In the genomic region with DNA sequence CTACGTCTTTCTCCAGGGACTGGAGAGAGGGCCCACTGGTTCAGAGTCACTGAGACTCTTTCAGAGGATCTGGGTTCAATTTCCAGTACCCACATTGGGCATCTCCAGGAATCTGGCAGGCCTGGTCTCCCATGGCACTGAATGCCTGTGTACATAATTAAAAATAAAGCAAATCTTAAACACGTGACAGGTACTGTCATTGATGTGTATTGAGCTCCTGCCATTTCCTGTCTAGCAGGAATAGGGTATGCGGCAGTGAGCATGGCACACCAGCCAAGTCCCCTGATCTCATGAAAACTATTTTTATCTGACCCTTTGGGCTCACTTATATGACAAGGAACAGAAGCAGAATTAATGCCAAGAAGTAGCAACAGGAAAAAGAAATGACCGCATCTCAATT, we compare ENCODE assay signal across 26 mouse cellular contexts.
DNase-seq lines count a peak whose midpoint lies in the region; ATAC-seq lines count a peak whose summit lies in the region.
"Had no signal": no experiment of that assay in that cellular context is flagged by ENCODE, and none has a peak within 500 bp of the region (broad histone marks: within the 10 kb centered on the region; RNA-seq: fewer than 3 reads in every experiment).

No protein-coding gene starts in this region.

- ATAC-seq in heart, embryonic 16.5 days (replicated peaks; ENCODE audit: extremely low read depth, insufficient read depth, low FRiP score), result peak; percentile 58; the same call in 1 of the 2 replicates
- no peak for ATAC-seq in heart, embryonic 11.5 days (replicated peaks; ENCODE audit: insufficient number of reproducible peaks, low FRiP score, low TSS enrichment)
- ATAC-seq: forebrain, embryonic 13.5 days; inflammation-experienced regulatory T-cells, adult 6 months; midbrain, embryonic 16.5 days; Patski had no signal

- no peak overlapping the region for H3K4me3 ChIP-seq in heart, embryonic 10.5 days
- H3K4me3 ChIP-seq in heart, embryonic 16.5 days (ENCODE audit: low read length), result no peak overlapping the region
- H3K4me3 ChIP-seq in heart, embryonic 11.5 days (ENCODE audit: low read depth, low read length), result no peak overlapping the region
- H3K4me3 ChIP-seq: forebrain, embryonic 13.5 days; liver, embryonic 15.5 days had no signal

- H3K9me3 ChIP-seq in heart, embryonic 10.5 days, result no peaks in the 10 kb centered on the region
- H3K9me3 ChIP-seq in heart, embryonic 16.5 days (replicated peaks; ENCODE audit: control insufficient read depth, low read length), result peaks cover 2% of the 10 kb centered on the region; the same call in 1 of the 2 replicates
- H3K9me3 ChIP-seq in heart, embryonic 11.5 days (replicated peaks; ENCODE audit: control insufficient read depth, low read length), result no peaks in the 10 kb centered on the region
- H3K9me3 ChIP-seq: liver, embryonic 15.5 days had no signal

- H3K4me1 ChIP-seq in heart, embryonic 10.5 days, result no peaks in the 10 kb centered on the region
- H3K4me1 ChIP-seq in heart, embryonic 16.5 days (ENCODE audit: control insufficient read depth, insufficient read depth, low read length), result peaks cover 7% of the 10 kb centered on the region
- H3K4me1 ChIP-seq in heart, embryonic 11.5 days (ENCODE audit: control insufficient read depth, insufficient read depth, low read length), result no peaks in the 10 kb centered on the region

- H3K4me2 ChIP-seq in heart, embryonic 16.5 days (ENCODE audit: low read depth, low read length), result no peak overlapping the region
- H3K4me2 ChIP-seq in heart, embryonic 11.5 days, result no peak overlapping the region
- H3K4me2 ChIP-seq: forebrain, embryonic 13.5 days; hindbrain, embryonic 14.5 days; liver, embryonic 15.5 days; lung, embryonic 14.5 days had no signal

- H3K9ac ChIP-seq in heart, embryonic 16.5 days (ENCODE audit: low read length), result no peak overlapping the region
- H3K9ac ChIP-seq in heart, embryonic 11.5 days (ENCODE audit: low read depth, low read length), result no peak overlapping the region
- H3K9ac ChIP-seq: forebrain, embryonic 13.5 days; hindbrain, embryonic 14.5 days; liver, embryonic 15.5 days; lung, embryonic 14.5 days had no signal

- H3K27me3 ChIP-seq in heart, embryonic 10.5 days (ENCODE audit: insufficient read depth, poor library complexity, severe bottlenecking), result no peaks in the 10 kb centered on the region
- H3K27me3 ChIP-seq in heart, embryonic 16.5 days (ENCODE audit: control insufficient read depth, insufficient read depth, low read length), result no peaks in the 10 kb centered on the region
- H3K27me3 ChIP-seq in heart, embryonic 11.5 days (ENCODE audit: control insufficient read depth, insufficient read depth, low read length), result no peaks in the 10 kb centered on the region
- H3K27me3 ChIP-seq: forebrain, embryonic 13.5 days; liver, embryonic 15.5 days; Patski had no signal

- peak; percentile 57 for DNase-seq in cerebellum, adult 9-10 months
- DNase-seq in cerebellum, adult 8-10 months, result no peak
- DNase-seq in heart, adult 18-20 months, result peak; percentile 19 to 55
- DNase-seq in heart, embryonic 10.5 days (ENCODE audit: low spot score), result no peak
- DNase-seq in heart, postnatal 10 days, result peak; percentile 18 to 26
- DNase-seq in layer of hippocampus, postnatal 25 days (ENCODE audit: extremely low spot score in 1 of 2, low spot score in 1 of 2), result no peak
- DNase-seq: adrenal gland, postnatal 10 days; gastrocnemius, postnatal 36 days; kidney, adult 11 months; kidney, postnatal 14 days; layer of hippocampus, adult 9-11 months; lung, embryonic 14.5 days; lung, postnatal 14 days; right cerebral cortex, postnatal 25 days; spleen, adult 18-20 months; thymus, adult 18-20 months; thymus, postnatal 25 days had no signal

- H3K27ac ChIP-seq in heart, embryonic 10.5 days, result no peak overlapping the region
- peak overlapping the region; percentile 22 for H3K27ac ChIP-seq in heart, embryonic 16.5 days (ENCODE audit: low read length)
- no peak overlapping the region for H3K27ac ChIP-seq in heart, embryonic 11.5 days (ENCODE audit: low read depth, low read length)
- H3K27ac ChIP-seq: forebrain, embryonic 13.5 days; hindbrain, embryonic 14.5 days; liver, embryonic 15.5 days; stomach, postnatal 0 days had no signal

- 78% methylated on average over 4 of the region's 4 CpGs for WGBS in heart, embryonic 10.5 days
- 49% methylated on average over 4 of the region's 4 CpGs for WGBS in heart, embryonic 16.5 days
- WGBS in heart, embryonic 11.5 days (ENCODE audit: insufficient replicate concordance), result 81% methylated on average over 4 of the region's 4 CpGs

- H3K36me3 ChIP-seq in heart, embryonic 10.5 days, result no peaks in the 10 kb centered on the region
- no peaks in the 10 kb centered on the region for H3K36me3 ChIP-seq in heart, embryonic 16.5 days (ENCODE audit: control insufficient read depth, insufficient read depth)
- H3K36me3 ChIP-seq in heart, embryonic 11.5 days (ENCODE audit: control insufficient read depth, insufficient read depth, low read length), result no peaks in the 10 kb centered on the region
- H3K36me3 ChIP-seq: liver, embryonic 15.5 days had no signal

- intact Hi-C loops in heart, postnatal 10 days (cut with DNase I), result no loop called here

Comparison
In these comparisons a context has a peak if more than half of its experiments do, and no peak if none do; other contexts are left out.
1. DNase-seq: peak in cerebellum, adult 9-10 months (single experiment), heart, adult 18-20 months (2 of 2) and heart, postnatal 10 days (2 of 2); none in cerebellum, adult 8-10 months (single experiment), heart, embryonic 10.5 days (single experiment) and layer of hippocampus, postnatal 25 days (0 of 2).